14 mouse cellular contexts compared by ENCODE assay signal in the genomic region with DNA sequence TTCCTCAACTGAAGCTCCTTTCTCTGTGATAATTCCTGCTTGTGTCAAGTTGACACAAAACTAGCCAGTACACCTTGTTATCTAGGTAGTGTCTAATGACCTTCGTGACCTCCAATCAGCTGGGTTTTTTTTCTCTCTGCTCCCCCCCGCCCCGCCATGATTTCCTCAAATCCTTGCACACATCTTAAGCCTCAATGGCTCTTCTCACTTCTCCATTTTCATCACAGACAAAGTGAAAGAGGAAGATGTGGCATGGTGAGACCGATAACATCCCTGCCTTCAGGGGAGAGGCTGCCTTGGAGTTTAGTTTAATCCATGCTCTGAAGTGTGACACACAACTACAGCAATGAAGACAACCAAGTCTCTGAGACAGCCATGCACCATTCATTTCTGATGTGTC. TPM values are rescaled to one million over a fixed set of nuclear protein-coding genes. Genes with fewer than 3 reads are reported as not detected.
A peak's percentile ranks its signal among the peaks of the same experiment; 100 is the strongest.
DNase-seq lines count a peak whose midpoint lies in the region; ATAC-seq lines count a peak whose summit lies in the region.
"Had no signal": no experiment of that assay in that cellular context is flagged by ENCODE, and none has a peak within 500 bp of the region (broad histone marks: within the 10 kb centered on the region; RNA-seq: fewer than 3 reads in every experiment).

No protein-coding gene starts in this region.

- peak; percentile 96 for ATAC-seq in megakaryocyte progenitor cell, adult 5-6 weeks (replicated peaks; ENCODE audit: poor library complexity)
- ATAC-seq: forebrain, embryonic 15.5 days; midbrain, embryonic 13.5 days had no signal

- DNase-seq in heart, adult 8-10 months (ENCODE audit: low spot score), result peak; percentile 11
- DNase-seq in heart, postnatal 10 days, result no peak
- peak; percentile 15 for DNase-seq in 416B (ENCODE audit: low read depth)
- peak; percentile 19 for DNase-seq in brain, adult 2 months (ENCODE audit: low read depth, low spot score)
- no peak for DNase-seq in urinary bladder, adult 2 months (ENCODE audit: low spot score)
- no peak for DNase-seq in adrenal gland, postnatal 25 days
- no peak for DNase-seq in adrenal gland, adult 2 months
- DNase-seq: adrenal gland, adult 8-10 months; gastrocnemius, adult 2 months; heart, postnatal 36 days; lung, postnatal 10 days had no signal

- intact Hi-C loops in heart, postnatal 10 days (cut with DNase I), result no loop called here

RNA-seq across cellular contexts. Expression of gene Epc2, which starts 26.5 kb away (rescaled TPM):
- 10 to 100 TPM; 16.7 to 20.3 (median 17.8) TPM for total RNA-seq in heart, adult 8-10 months (2022)
- total RNA-seq in heart, postnatal 10 days (2021), result 10 to 100 TPM; 19.4 to 21.7 TPM
- total RNA-seq in megakaryocyte progenitor cell, adult 5-6 weeks (2015), result 30.5 and 34.0 TPM in 2 replicates
- 29.5 and 40.2 TPM in 2 replicates for total RNA-seq in megakaryocyte progenitor cell, adult 5-6 weeks (2017)
- 13.3 and 18.0 TPM in 2 replicates for polyA plus RNA-seq in urinary bladder, adult 2 months (2012; rRNA removed)
- 24.7 and 25.3 TPM in 2 replicates for total RNA-seq in adrenal gland, postnatal 25 days (2021)
- total RNA-seq in adrenal gland, adult 2 months (2021), result 10 to 100 TPM; 19.3 to 22.1 TPM
- polyA plus RNA-seq in adrenal gland, adult 2 months (2012; rRNA removed), result 1.7 and 2.4 TPM in 2 replicates

Comparison
In these comparisons a context has a peak if more than half of its experiments do, and no peak if none do; other contexts are left out.
1. DNase-seq: peak in heart, adult 8-10 months (single experiment), 416B (single experiment) and brain, adult 2 months (single experiment); none in heart, postnatal 10 days (0 of 2), urinary bladder, adult 2 months (single experiment), adrenal gland, postnatal 25 days (single experiment) and adrenal gland, adult 2 months (single experiment).